Mouse (Mus musculus) intestine, embryonic 14.5 days (tissue): Measurements from ENCODE around the gene Il20. TPM values are rescaled to one million over a fixed set of nuclear protein-coding genes. Genes with fewer than 3 reads are reported as not detected.

ENCODE experiments used
- ATAC-seq: fragments of 200-750 bp; cut with Nextera tagmentation; replicated peaks from 2 replicates; pipeline ENCODE4 v1.8.0; 2017; ENCODE audit warnings: low read depth, moderate number of reproducible peaks, moderate TSS enrichment, moderate library complexity; ENCODE audit not compliant: low FRiP score, low TSS enrichment
- DNase-seq: peaks from one replicate; pipeline ENCODE4 v3.0.0-alpha.2; 2018; ENCODE audit warnings: low spot score
- H3K27ac ChIP-seq: fragments of 300-500 bp; sonication (generic); 2 replicates; pipeline ENCODE4 v1.5.1; 2014; ENCODE audit warnings: low read depth, mild to moderate bottlenecking, control low read depth
- H3K27me3 ChIP-seq: fragments of 300-500 bp; sonication (generic); replicated peaks from 2 replicates; pipeline ENCODE4 v1.6.1; 2014; ENCODE audit warnings: low read length, control low read depth; ENCODE audit not compliant: control insufficient read depth, insufficient read depth
- H3K36me3 ChIP-seq: fragments of 300-500 bp; sonication (generic); 2 replicates; pipeline ENCODE4 v1.6.1; 2014; ENCODE audit warnings: low read length, control low read depth; ENCODE audit not compliant: control insufficient read depth, insufficient read depth
- H3K4me1 ChIP-seq: fragments of 300-500 bp; sonication (generic); replicated peaks from 2 replicates; pipeline ENCODE4 v1.6.1; 2014; ENCODE audit warnings: low read length, control low read depth, mixed read lengths; ENCODE audit not compliant: control insufficient read depth, insufficient read depth
- H3K4me2 ChIP-seq: fragments of 300-500 bp; sonication (generic); 2 replicates; pipeline ENCODE4 v1.6.1; 2014; ENCODE audit warnings: low read length
- H3K4me3 ChIP-seq: fragments of 300-500 bp; sonication (generic); 2 replicates; pipeline ENCODE4 v1.5.1; 2014; ENCODE audit warnings: low read depth, low read length, control low read depth, mixed read lengths
- H3K9ac ChIP-seq: fragments of 300-500 bp; sonication (generic); 2 replicates; pipeline ENCODE4 v1.6.1; 2014; ENCODE audit warnings: mild to moderate bottlenecking, low read length
- H3K9me3 ChIP-seq: fragments of 300-500 bp; sonication (generic); 2 replicates; pipeline ENCODE4 v1.6.1; 2016; ENCODE audit warnings: low read length, control low read depth; ENCODE audit not compliant: control insufficient read depth
- WGBS: fragments of 180-500 bp; shearing (Covaris S2); extraction: QIAGEN DNeasy Blood & Tissue Kit; methylation state at CpG from one replicate; pipeline ENCODE4 v1.1.7; 2014; 5-methylcytosine and 5-hydroxymethylcytosine counted together
- polyA plus RNA-seq: library from polyadenylated mRNA; unstranded; fragments of >200 nt; fragmentation: Nextera tagmentation; extraction: Ambion mirVana; gene quantifications from 2 replicates; pipeline ENCODE4 v1.2.1, GENCODE M21; 2014

The Il20 gene
- polyA plus RNA-seq, 1 experiment from 2014 or later, result not detected

DNA sequence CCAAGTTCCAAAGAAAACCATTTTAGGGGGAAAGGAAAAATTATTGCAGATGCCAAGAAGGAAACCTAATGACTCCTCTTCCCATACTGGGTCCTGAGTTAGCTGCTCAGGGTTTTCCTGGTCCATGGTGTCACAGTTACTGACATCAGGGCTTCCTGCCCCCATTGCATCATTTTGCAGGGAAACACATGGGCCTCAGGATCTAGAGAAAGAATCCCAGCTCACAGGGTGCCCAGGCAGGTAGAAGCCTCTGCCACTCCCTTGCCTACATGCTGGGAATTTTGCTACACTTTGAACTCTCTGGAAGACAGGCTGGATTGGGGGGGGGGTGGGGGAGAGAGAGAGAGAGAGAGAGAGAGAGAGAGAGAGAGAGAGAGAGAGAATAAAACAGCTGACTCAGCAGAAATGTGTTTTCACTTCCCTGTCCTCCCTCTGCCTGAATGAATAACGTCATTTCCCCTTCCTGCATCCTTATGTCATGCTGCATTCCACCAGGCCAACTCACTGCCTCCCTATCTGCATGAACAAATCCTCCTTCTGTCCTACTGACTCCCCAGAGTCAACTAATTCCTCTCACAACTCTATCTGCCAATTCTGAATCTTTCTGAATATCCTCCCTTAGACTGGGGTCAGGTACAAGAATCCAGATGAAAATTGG is 7.2 kb upstream of the Il20 start:
- Histone ChIP-seq H3K9me3 (no peaks in the 10 kb centered on the region), H3K36me3 (no peaks in the 10 kb centered on the region), H3K4me1 (no peaks in the 10 kb centered on the region), H3K27ac (no peak overlapping the region), H3K9ac (no peak overlapping the region), H3K4me2 (no peak overlapping the region), H3K27me3 (no peaks in the 10 kb centered on the region), H3K4me3 (no peak overlapping the region)
- 9% methylated on average over 1 of the region's 1 CpGs for WGBS
- DNase-seq (no peak), ATAC-seq (no peak)

GRCm38 (mm10) chr1:130902505-130902904 is 8.7 kb downstream of the Il20 start:
- no peak overlapping the region for H3K9ac ChIP-seq
- no peak overlapping the region for H3K27ac ChIP-seq
- ATAC-seq (no peak), DNase-seq (no peak)
- no peak overlapping the region for H3K4me2 ChIP-seq
- H3K27me3 ChIP-seq, result no peaks in the 10 kb centered on the region
- no peaks in the 10 kb centered on the region for H3K36me3 ChIP-seq
- no peaks in the 10 kb centered on the region for H3K9me3 ChIP-seq
- H3K4me1 ChIP-seq, result no peaks in the 10 kb centered on the region
- no peak overlapping the region for H3K4me3 ChIP-seq
- WGBS, result 78% methylated on average over 7 of the region's 7 CpGs

GRCm38 (mm10) chr1:130894468-130894867 is 16.8 kb downstream of the Il20 start:
- 70% methylated on average over 6 of the region's 6 CpGs for WGBS
- H3K4me2 ChIP-seq, result no peak overlapping the region
- no peaks in the 10 kb centered on the region for H3K4me1 ChIP-seq
- no peak overlapping the region for H3K27ac ChIP-seq
- no peaks in the 10 kb centered on the region for H3K36me3 ChIP-seq
- no peaks in the 10 kb centered on the region for H3K27me3 ChIP-seq
- no peak overlapping the region for H3K9ac ChIP-seq
- no peak overlapping the region for H3K4me3 ChIP-seq
- ATAC-seq (no peak), DNase-seq (no peak)
- no peaks in the 10 kb centered on the region for H3K9me3 ChIP-seq

DNA sequence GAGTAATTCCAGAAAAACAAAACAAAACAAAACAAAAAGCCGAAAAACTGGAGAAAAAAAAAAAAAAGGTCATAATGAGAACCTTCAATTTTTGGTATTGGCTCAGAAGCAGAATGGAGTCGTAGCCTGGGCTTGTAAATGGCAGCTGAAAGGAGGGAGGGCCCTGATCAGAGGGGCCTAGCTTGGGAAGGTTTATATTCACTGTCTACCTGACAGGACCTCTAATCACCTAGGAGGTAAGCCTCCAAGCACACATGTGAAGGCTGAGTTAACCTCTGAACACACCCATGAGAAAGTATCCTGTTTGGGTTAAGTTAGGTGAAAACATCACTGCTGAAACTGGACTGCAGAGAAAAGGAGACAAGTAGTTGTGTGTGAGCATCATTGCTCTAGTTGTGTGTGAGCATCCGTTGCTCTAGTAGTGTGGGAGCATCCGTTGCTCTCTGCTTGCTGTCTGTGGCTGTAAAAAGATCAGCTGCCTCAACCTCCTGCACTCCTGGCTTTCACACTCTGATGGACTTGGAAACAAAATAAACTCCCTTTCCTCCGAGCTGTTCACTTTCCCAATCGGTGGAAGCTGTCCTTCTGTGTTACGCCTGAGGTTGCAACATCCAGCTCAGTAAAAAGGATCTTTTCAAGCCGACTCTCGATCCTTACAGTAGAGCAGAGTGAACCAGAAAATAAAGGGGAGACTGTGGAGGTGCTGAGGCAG is 17.8 kb downstream of the Il20 start:
- Histone ChIP-seq H3K4me3 (no peak overlapping the region), H3K36me3 (no peaks in the 10 kb centered on the region), H3K4me2 (no peak overlapping the region), H3K27ac (no peak overlapping the region), H3K4me1 (no peaks in the 10 kb centered on the region), H3K9ac (no peak overlapping the region), H3K9me3 (no peaks in the 10 kb centered on the region), H3K27me3 (no peaks in the 10 kb centered on the region)
- WGBS, result 71% methylated on average over 9 of the region's 9 CpGs
- no peak for ATAC-seq
- DNase-seq, result no peak

GRCm38 (mm10) chr1:130892446-130892845 is 18.8 kb downstream of the Il20 start:
- no peak overlapping the region for H3K4me3 ChIP-seq
- WGBS, result 87% methylated on average over 1 of the region's 1 CpGs

DNA sequence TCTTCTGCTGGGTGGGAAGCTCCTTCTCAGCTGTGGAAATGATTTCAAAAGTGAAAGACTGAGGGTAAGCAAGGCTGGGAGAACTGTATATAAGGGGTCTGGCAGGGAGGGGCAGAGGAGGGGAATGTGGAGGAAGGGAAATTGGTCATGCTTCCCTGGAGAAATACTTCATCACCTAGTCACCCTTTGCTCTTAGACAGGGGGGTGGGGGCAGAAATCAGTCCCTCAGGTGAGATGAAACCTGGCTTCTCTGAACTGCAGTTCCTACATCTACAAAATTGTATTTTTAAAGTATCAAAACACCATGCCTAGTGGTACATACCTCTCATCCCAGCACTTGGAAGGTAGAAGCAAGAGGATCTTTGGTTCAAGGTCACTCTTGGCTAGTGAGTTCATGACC is 23.9 kb downstream of the Il20 start, which contains the start of gene Il24:
Gene Il24, minus strand, starts transcription at position 101 of the 400 bp plus-strand sequence.
- Histone ChIP-seq H3K27me3 (no peaks in the 10 kb centered on the region), H3K4me1 (no peaks in the 10 kb centered on the region), H3K36me3 (no peaks in the 10 kb centered on the region), H3K9me3 (no peaks in the 10 kb centered on the region), H3K4me3 (no peak within 1 kb of the TSS), H3K4me2 (no peak within 1 kb of the TSS), H3K9ac (no peak within 1 kb of the TSS), H3K27ac (no peak within 1 kb of the TSS)
- no peak for ATAC-seq
- no peak for DNase-seq

More at GRCm38 (mm10) chr1:130892446-130892845, 18.8 kb downstream of the Il20 start:
- no peaks in the 10 kb centered on the region for H3K9me3 ChIP-seq
- no peak for DNase-seq
- no peak overlapping the region for H3K9ac ChIP-seq
- no peaks in the 10 kb centered on the region for H3K4me1 ChIP-seq
- H3K27me3 ChIP-seq, result no peaks in the 10 kb centered on the region
- no peaks in the 10 kb centered on the region for H3K36me3 ChIP-seq
- no peak overlapping the region for H3K27ac ChIP-seq
- ATAC-seq, result no peak
- H3K4me2 ChIP-seq, result no peak overlapping the region

DNA sequence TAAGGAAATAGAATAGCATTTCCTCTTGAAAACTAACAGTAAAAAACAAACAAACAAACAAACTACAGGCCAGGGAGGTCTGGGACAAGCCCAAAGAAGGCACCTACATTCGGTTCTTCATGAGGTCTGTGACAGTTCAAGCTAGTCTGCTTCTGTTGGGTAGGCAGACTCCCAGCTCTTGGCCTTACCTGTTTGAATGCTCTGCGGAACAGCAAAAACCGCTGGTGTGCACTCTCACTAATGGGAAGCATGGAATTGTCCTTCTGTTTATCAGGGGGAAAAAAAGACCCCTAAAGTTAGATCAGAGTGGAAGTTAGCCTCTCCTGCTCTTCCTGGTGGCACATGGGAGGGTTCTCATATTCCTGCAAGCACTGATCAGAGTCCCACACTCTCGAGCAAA is 28.1 kb downstream of the Il20 start:
- H3K9ac ChIP-seq, result no peak overlapping the region
- H3K9me3 ChIP-seq, result no peaks in the 10 kb centered on the region
- H3K36me3 ChIP-seq, result no peaks in the 10 kb centered on the region
- H3K4me1 ChIP-seq, result no peaks in the 10 kb centered on the region
- H3K4me2 ChIP-seq, result no peak overlapping the region
- H3K27me3 ChIP-seq, result no peaks in the 10 kb centered on the region
- H3K27ac ChIP-seq, result no peak overlapping the region
- DNase-seq, result no peak
- no peak overlapping the region for H3K4me3 ChIP-seq
- WGBS, result 86% methylated on average over 4 of the region's 4 CpGs
- ATAC-seq, result no peak

- H3K9me3 ChIP-seq, result no peaks in the 10 kb centered on the region
- no peaks in the 10 kb centered on the region for H3K36me3 ChIP-seq
- peaks cover 9% of the 10 kb centered on the region; the same call in 1 of the 2 replicates for H3K27me3 ChIP-seq
- no peak overlapping the region for H3K27ac ChIP-seq
- no peak overlapping the region for H3K4me3 ChIP-seq
- WGBS, result 93% methylated on average over 7 of the region's 7 CpGs
- no peak overlapping the region for H3K4me2 ChIP-seq
- ATAC-seq (no peak), DNase-seq (no peak)
- H3K9ac ChIP-seq, result no peak overlapping the region
- no peaks in the 10 kb centered on the region for H3K4me1 ChIP-seq
Observed at GRCm38 (mm10) chr1:130879927-130880326, 31.3 kb downstream of the Il20 start.
